8 mouse cellular contexts compared by ENCODE assay signal in the genomic region with DNA sequence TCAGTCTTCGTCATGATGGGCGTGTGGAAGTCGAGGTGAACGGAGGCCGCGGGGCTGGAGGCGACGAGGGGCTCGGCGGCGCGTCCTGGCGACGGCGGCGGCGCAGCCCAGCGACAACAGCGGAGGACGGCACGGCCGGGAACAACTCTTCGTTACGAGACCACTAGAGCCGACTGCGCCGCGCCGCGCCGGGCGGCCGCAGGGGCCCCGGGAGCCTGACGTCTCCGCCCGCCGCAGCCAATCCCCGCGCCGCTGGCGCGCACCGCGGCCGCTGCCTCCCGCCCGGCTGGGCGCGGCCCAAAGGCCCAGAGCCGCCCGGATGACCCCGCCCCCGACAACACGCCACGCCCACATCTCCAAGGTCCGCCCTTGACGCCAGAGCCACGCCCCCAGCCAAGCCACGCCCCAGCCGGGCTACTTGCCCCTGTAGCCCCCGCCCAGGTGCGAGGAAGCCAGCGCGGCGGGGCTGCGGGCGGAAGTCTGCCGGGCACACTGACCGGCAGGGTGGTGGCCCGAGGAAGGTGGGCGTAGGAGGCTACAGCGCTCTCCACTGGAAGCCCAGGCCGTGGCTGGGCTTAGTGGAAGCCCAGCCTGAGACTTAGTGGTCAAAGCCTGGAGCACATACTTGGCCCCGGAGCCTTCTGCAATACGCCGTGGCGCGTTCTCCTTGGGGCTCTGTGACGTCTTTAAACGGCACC. TPM values are rescaled to one million over a fixed set of nuclear protein-coding genes. Genes with fewer than 3 reads are reported as not detected.
DNase-seq lines count a peak whose midpoint lies in the region; ATAC-seq and TF ChIP-seq lines count a peak whose summit lies in the region.

A gene (minus strand): TSS at position 302 of the 698 bp plus-strand sequence.

- in situ Hi-C loops in Patski (cut with MboI; ENCODE audit: low pct_unique_long_range_greater_than_20kb) = loop anchor here (10.0 kb wide), 1 partner anchor 121 kb away; no protein-coding TSS in a partner anchor

- under 1% methylated on average over 59 of the region's 81 CpGs for WGBS in hindbrain, embryonic 14.5 days

- H3K27me3 ChIP-seq in Patski = no peaks in the 10 kb centered on the region
- H3K27me3 ChIP-seq in hindbrain, embryonic 14.5 days (ENCODE audit: control insufficient read depth, insufficient read depth, low read length) = no peaks in the 10 kb centered on the region

- peaks cover 28% of the 10 kb centered on the region for H3K4me1 ChIP-seq in hindbrain, embryonic 14.5 days (replicated peaks; ENCODE audit: control insufficient read depth, insufficient read depth, low read length)

- peak within 1 kb of the TSS; percentile 81 for H3K4me2 ChIP-seq in hindbrain, embryonic 14.5 days (replicated peaks)

- H3K4me3 ChIP-seq in hindbrain, embryonic 14.5 days (replicated peaks; ENCODE audit: low read length) = peak within 1 kb of the TSS; percentile 93

- POLR2A ChIA-PET in Patski (lab: Charles Lee) = interaction anchor here (0.9 to 1.8 kb wide), 2 partner anchors 11 to 18 kb away, joined by 3 to 4 read pairs; no protein-coding TSS in a partner anchor

- peak; percentile 99 for ATAC-seq in Patski
- peak; percentile 97 for ATAC-seq in hindbrain, embryonic 14.5 days (ENCODE audit: low FRiP score)

- peak; percentile 86 for DNase-seq in Patski (ENCODE audit: low read depth, low spot score)
- DNase-seq in cerebellum, postnatal 14 days = peak; percentile 100
- peak; percentile 98 for DNase-seq in frontal cortex, postnatal 25 days (ENCODE audit: low spot score in 2 of 2)
- peak; percentile 95 for DNase-seq in hindbrain, embryonic 14.5 days (ENCODE audit: low spot score)
- DNase-seq in layer of hippocampus, postnatal 36 days = peak; percentile 98 to 100
- DNase-seq in lung, postnatal 36 days = peak; percentile 98
- DNase-seq in retina, postnatal 1 day = peak; percentile 97
- DNase-seq in urinary bladder, adult 18-20 months (ENCODE audit: low spot score in 2 of 2) = peak; percentile 100

- H3K36me3 ChIP-seq in hindbrain, embryonic 14.5 days (replicated peaks; ENCODE audit: control insufficient read depth, insufficient read depth) = no peaks in the 10 kb centered on the region

- no peaks in the 10 kb centered on the region for H3K9me3 ChIP-seq in hindbrain, embryonic 14.5 days (ENCODE audit: control insufficient read depth, low read length)

- CTCF ChIA-PET in Patski (lab: Charles Lee) = no interaction called here

- peak within 1 kb of the TSS; percentile 90 for H3K9ac ChIP-seq in hindbrain, embryonic 14.5 days

- TF ChIP-seq CTCF in Patski (IDR thresholded peaks at IDR 0.05) = peak; percentile 32

- peak within 1 kb of the TSS; percentile 89 for H3K27ac ChIP-seq in hindbrain, embryonic 14.5 days

RNA-seq across cellular contexts. Expression of the gene that starts here (rescaled TPM):
- polyA plus RNA-seq in Patski (2021) = 368 TPM
- polyA plus RNA-seq in hindbrain, embryonic 14.5 days (2014; fragmentation: Nextera tagmentation; extraction: Ambion mirVana) = 181 and 197 TPM in 2 replicates
- total RNA-seq in layer of hippocampus, postnatal 36 days (2021) = 10 to 100 TPM; 78.5 to 87.6 TPM

Comparison
In these comparisons a context has a peak if more than half of its experiments do, and no peak if none do; other contexts are left out.
1. Peak in every context shown above with its lines: DNase-seq, ATAC-seq, H3K4me3 ChIP-seq and H3K27ac ChIP-seq.